Mouse (Mus musculus) spleen, adult 2 months (tissue): ENCODE data around the gene Brd3.

Experiments
- CTCF ChIP-seq: fragments of 200-500 bp; IDR thresholded peaks from 2 replicates; pipeline ENCODE4 v1.5.1; 2011; ENCODE audit warnings: mild to moderate bottlenecking, inconsistent platforms; ENCODE audit not compliant: insufficient read depth, insufficient read length, insufficient replicate concordance; ENCODE audit errors: extremely low read depth
- POLR2A ChIP-seq: fragments of 200-500 bp; IDR thresholded peaks from 2 replicates; pipeline ENCODE4 v1.6.1; 2011; ENCODE audit warnings: low read depth, low read length, inconsistent platforms

DNA sequence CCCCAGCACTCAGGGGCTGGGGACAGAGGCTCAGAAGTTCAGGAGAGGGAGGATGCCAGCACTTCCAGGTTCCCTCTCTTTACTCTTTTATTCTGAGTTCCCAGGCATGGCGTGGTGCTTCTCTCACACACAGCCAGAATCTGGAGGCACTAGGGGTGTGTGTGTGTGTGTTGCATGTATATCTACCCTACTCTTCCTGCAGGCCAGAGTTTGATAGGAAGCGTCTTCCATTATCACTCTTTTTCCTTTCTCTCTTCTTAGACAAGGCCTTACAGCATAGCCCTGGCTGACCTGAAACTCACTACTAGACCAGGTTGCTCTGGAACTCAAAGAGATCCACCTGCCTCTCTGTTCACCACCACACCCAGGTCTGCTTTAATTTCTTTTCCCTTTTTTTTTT lies 16.5 kb downstream of the Brd3 start:
- TF ChIP-seq POLR2A: no peak
- no peak for TF ChIP-seq CTCF
